ENCODE assay signal across 8 mouse cellular contexts in the genomic region with DNA sequence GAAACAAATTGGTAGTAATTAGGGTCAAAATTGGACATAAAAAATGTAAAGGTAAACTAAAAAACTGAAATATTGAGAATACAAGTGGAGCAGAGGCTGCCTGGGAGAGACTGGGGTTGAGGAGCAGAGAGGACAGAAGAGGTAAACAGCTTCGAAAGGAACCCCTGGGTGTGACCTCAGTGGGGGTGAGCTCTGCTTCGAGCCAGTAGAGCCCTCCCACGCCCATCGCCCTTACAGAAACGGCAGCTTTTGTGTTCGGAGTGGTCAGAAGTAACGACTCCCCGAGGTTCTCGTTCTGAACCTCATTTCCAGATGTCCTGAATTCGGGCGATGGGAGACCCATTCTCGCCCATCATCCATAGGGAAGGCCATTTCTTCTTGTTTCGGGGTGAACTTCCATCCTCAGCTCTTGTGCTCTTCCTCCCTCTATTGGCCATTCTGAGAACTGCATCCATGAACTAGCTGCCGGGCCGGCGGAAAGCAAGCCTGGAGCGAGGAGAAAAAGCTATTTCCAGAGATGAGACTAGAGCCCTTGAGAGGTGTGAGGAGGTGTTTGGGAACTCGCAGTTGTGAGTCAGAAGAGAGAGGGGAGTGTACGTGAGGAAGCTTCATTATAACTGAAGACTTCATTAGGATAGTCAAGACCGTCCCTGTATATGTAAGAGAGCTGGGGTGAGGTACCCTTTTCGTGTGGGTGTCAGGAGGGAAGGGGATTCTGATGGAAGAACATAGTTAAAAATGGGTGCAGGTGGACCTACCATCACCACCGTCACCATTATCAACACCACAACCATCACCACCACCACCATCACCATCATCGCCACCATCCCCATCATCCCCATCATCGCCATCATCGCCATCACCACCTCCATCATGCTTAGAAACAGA. TPM values are rescaled to one million over a fixed set of nuclear protein-coding genes. Genes with fewer than 3 reads are reported as not detected.
A peak's percentile ranks its signal among the peaks of the same experiment; 100 is the strongest.
DNase-seq lines count a peak whose midpoint lies in the region; ATAC-seq and TF ChIP-seq lines count a peak whose summit lies in the region.

No protein-coding gene starts in this region.

- no peaks in the 10 kb centered on the region for H3K9me3 ChIP-seq in intestine, postnatal 0 days (ENCODE audit: control insufficient read depth)

- no peaks in the 10 kb centered on the region for H3K27me3 ChIP-seq in intestine, postnatal 0 days (replicated peaks; ENCODE audit: control insufficient read depth, insufficient read depth, low read length)

- peak overlapping the region; percentile 22; the same call in 1 of the 2 replicates for H3K4me3 ChIP-seq in intestine, postnatal 0 days (ENCODE audit: low read depth, low read length)

- H3K9ac ChIP-seq in intestine, postnatal 0 days (ENCODE audit: low read depth, low read length): no peak overlapping the region

- DNase-seq in urinary bladder, adult 18-20 months (ENCODE audit: low spot score in 2 of 2): peak; percentile 28 to 31
- DNase-seq in urinary bladder, postnatal 10 days (ENCODE audit: low spot score): no peak
- DNase-seq in embryo, embryonic 9.5 days (ENCODE audit: extremely low spot score): peak; percentile 78
- peak; percentile 39 to 57 for DNase-seq in gastrocnemius, postnatal 4 days (ENCODE audit: low spot score in 2 of 2)
- peak; percentile 89 to 96 for DNase-seq in left cerebral cortex, postnatal 25 days (ENCODE audit: low spot score in 2 of 2)
- peak; percentile 85 for DNase-seq in mesoderm, embryonic 11.5 days (ENCODE audit: low read depth, low spot score)
- peak; percentile 82 for DNase-seq in right cerebral cortex, postnatal 25 days

- no peak overlapping the region for H3K27ac ChIP-seq in intestine, postnatal 0 days (ENCODE audit: low read depth, low read length)

- no peak for ATAC-seq in intestine, postnatal 0 days

- H3K36me3 ChIP-seq in intestine, postnatal 0 days (ENCODE audit: control insufficient read depth, insufficient read depth): no peaks in the 10 kb centered on the region

- no peaks in the 10 kb centered on the region for H3K4me1 ChIP-seq in intestine, postnatal 0 days (replicated peaks; ENCODE audit: control insufficient read depth, insufficient read depth, low read length)

- peak overlapping the region; percentile 58 for H3K4me2 ChIP-seq in intestine, postnatal 0 days (replicated peaks; ENCODE audit: low read depth)

- intact Hi-C loops in left cerebral cortex, postnatal 25 days (cut with DNase I): loop anchor here (2.0 to 5.0 kb wide), 2 partner anchors 87 to 184 kb away; no protein-coding TSS in a partner anchor

- WGBS in intestine, postnatal 0 days: 25% methylated on average over 25 of the region's 25 CpGs

- TF ChIP-seq CTCF in intestine, postnatal 0 days (IDR thresholded peaks at IDR 0.05; ENCODE audit: low read depth): peak; percentile 98

RNA-seq across cellular contexts. Expression of a gene that starts 28.0 kb away (rescaled TPM):
- total RNA-seq in gastrocnemius, postnatal 4 days (2021): under 1 TPM in 1 of 2 experiments, not detected in 1; 0.16 TPM
- 0.35 and 0.63 TPM in 2 replicates for polyA plus RNA-seq in intestine, postnatal 0 days (2015; fragmentation: Nextera tagmentation; extraction: Ambion mirVana)
- under 1 TPM in 1 of 2 experiments, not detected in 1; 0.37 TPM for total RNA-seq in left cerebral cortex, postnatal 25 days (2021)

RNA-seq across cellular contexts. Expression of a gene that starts 51.5 kb away (rescaled TPM):
- not detected for total RNA-seq in gastrocnemius, postnatal 4 days (2021)
- polyA plus RNA-seq in intestine, postnatal 0 days (2015; fragmentation: Nextera tagmentation; extraction: Ambion mirVana): 28.7 and 30.7 TPM in 2 replicates
- 1 to 10 TPM in 1 of 2 experiments, under 1 TPM in 1; 0.82 to 1.3 TPM for total RNA-seq in left cerebral cortex, postnatal 25 days (2021)
